Mouse (Mus musculus): Measurements from ENCODE around the gene Lrmp. TPM values are rescaled to one million over a fixed set of nuclear protein-coding genes. Genes with fewer than 3 reads are reported as not detected.

Gene Lrmp
- polyA plus RNA-seq, 1 experiment from 2014 or later: 0.35 TPM

DNA sequence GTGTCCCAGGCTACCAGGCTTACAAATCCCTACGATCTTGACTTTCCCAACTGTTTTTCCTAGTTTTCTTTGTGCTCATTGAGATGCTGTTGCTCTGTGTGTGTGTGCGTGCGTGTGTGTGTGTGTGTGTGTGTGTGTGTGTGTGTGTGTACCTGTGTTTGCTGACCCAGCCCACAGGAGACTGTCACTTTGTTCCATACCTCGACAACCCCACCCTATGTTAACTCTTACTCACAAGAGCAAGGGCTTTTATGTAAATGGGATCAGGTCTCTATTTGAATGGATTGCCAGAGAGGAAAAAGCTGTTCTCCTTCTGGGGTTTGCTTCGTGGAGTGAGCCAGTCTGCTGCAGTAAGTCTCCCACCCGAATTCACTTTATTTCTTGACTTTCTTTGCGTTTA, 29.7 kb downstream of the Lrmp start:
- no peaks in the 10 kb centered on the region; the same call in 1 of the 2 replicates for H3K4me1 ChIP-seq (replicated peaks; ENCODE audit: control insufficient read depth, insufficient read depth, low read length)
- H3K27me3 ChIP-seq (replicated peaks; ENCODE audit: control insufficient read depth, insufficient read depth, low read length): no peaks in the 10 kb centered on the region
- no peaks in the 10 kb centered on the region for H3K36me3 ChIP-seq (ENCODE audit: control insufficient read depth, insufficient read depth)
- H3K4me3 ChIP-seq (replicated peaks; ENCODE audit: low read length): no peak overlapping the region
- no peak for ATAC-seq
- 70% methylated on average over 7 of the region's 7 CpGs for WGBS
- no peaks in the 10 kb centered on the region for H3K9me3 ChIP-seq (ENCODE audit: control insufficient read depth, low read length)
- no peak overlapping the region for H3K27ac ChIP-seq (ENCODE audit: low read length)
- no peak overlapping the region for H3K4me2 ChIP-seq (ENCODE audit: low read length)
- H3K9ac ChIP-seq (replicated peaks; ENCODE audit: low read depth, low read length): no peak overlapping the region

DNA sequence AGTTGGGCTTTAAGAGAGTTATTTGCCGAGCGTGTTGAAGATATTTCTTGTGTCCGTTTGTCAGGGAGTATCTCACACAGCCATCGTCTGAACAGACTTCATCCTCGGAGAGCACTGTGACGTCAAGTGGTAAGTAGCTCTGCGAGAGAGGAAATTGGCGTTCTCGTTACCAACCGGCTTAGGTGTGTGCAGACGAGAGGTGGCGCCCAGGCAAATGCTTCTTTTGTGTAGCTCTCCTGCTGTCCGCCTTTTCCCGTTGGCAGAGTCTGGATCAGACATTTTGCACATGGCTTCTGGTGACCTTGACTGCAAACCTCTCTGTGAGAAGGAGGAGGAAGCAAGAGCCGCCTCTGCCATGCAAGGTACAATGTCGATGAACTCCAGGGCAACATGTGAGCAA, 32.3 kb downstream of the Lrmp start:
- no peak for ATAC-seq
- WGBS: 65% methylated on average over 16 of the region's 16 CpGs
- no peaks in the 10 kb centered on the region for H3K27me3 ChIP-seq (replicated peaks; ENCODE audit: control insufficient read depth, insufficient read depth, low read length)

GRCm38 (mm10) chr6:145149054-145149453, 33.6 kb downstream of the Lrmp start:
- no peaks in the 10 kb centered on the region; the same call in 1 of the 2 replicates for H3K4me1 ChIP-seq (replicated peaks; ENCODE audit: control insufficient read depth, insufficient read depth, low read length)
- H3K36me3 ChIP-seq (ENCODE audit: control insufficient read depth, insufficient read depth): no peaks in the 10 kb centered on the region
- 52% methylated on average over 9 of the region's 9 CpGs for WGBS
- H3K9ac ChIP-seq (replicated peaks; ENCODE audit: low read depth, low read length): no peak overlapping the region
- no peaks in the 10 kb centered on the region for H3K27me3 ChIP-seq (replicated peaks; ENCODE audit: control insufficient read depth, insufficient read depth, low read length)
- H3K27ac ChIP-seq (ENCODE audit: low read length): no peak overlapping the region
- no peaks in the 10 kb centered on the region for H3K9me3 ChIP-seq (ENCODE audit: control insufficient read depth, low read length)
- H3K4me2 ChIP-seq (ENCODE audit: low read length): no peak overlapping the region
- H3K4me3 ChIP-seq (replicated peaks; ENCODE audit: low read length): no peak overlapping the region
- no peak for ATAC-seq

More for the DNA sequence above, 32.3 kb downstream of the Lrmp start:
- Histone ChIP-seq H3K36me3 (ENCODE audit: control insufficient read depth, insufficient read depth) (no peaks in the 10 kb centered on the region), H3K4me3 (replicated peaks; ENCODE audit: low read length) (no peak overlapping the region), H3K4me2 (ENCODE audit: low read length) (no peak overlapping the region), H3K4me1 (replicated peaks; ENCODE audit: control insufficient read depth, insufficient read depth, low read length) (no peaks in the 10 kb centered on the region; the same call in 1 of the 2 replicates), H3K27ac (ENCODE audit: low read length) (no peak overlapping the region), H3K9ac (replicated peaks; ENCODE audit: low read depth, low read length) (no peak overlapping the region), H3K9me3 (ENCODE audit: control insufficient read depth, low read length) (no peaks in the 10 kb centered on the region)

DNA sequence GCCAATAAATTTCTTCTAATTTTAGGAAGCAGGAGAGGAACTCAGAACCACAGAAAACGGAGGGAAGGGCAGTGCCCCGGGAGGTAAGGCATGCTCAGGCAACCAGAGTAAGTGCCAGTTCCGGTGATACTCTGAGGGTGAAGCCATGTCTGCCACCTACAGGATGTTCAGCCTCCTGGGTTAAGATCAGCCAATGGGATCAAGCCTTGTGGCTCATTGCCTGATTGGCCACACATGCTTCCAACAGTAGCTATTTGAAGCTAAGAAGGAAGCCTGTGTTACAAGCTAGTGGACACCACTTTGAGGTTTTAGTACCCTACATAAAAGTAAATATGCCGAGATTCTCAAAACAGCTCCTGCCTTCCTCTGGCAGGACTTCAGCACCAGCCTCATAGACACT, 43.2 kb downstream of the Lrmp start:
- Histone ChIP-seq H3K27ac (ENCODE audit: low read length) (no peak overlapping the region), H3K27me3 (replicated peaks; ENCODE audit: control insufficient read depth, insufficient read depth, low read length) (no peaks in the 10 kb centered on the region), H3K36me3 (ENCODE audit: control insufficient read depth, insufficient read depth) (no peaks in the 10 kb centered on the region), H3K9me3 (ENCODE audit: control insufficient read depth, low read length) (no peaks in the 10 kb centered on the region), H3K4me2 (ENCODE audit: low read length) (no peak overlapping the region), H3K9ac (replicated peaks; ENCODE audit: low read depth, low read length) (no peak overlapping the region), H3K4me3 (replicated peaks; ENCODE audit: low read length) (no peak overlapping the region), H3K4me1 (replicated peaks; ENCODE audit: control insufficient read depth, insufficient read depth, low read length) (no peaks in the 10 kb centered on the region)
- ATAC-seq: no peak
- WGBS: 80% methylated on average over 4 of the region's 4 CpGs

- H3K4me2 ChIP-seq (ENCODE audit: low read length): no peak overlapping the region
- H3K36me3 ChIP-seq (ENCODE audit: control insufficient read depth, insufficient read depth): no peaks in the 10 kb centered on the region
- no peak overlapping the region for H3K4me3 ChIP-seq (replicated peaks; ENCODE audit: low read length)
- H3K9me3 ChIP-seq (ENCODE audit: control insufficient read depth, low read length): no peaks in the 10 kb centered on the region
- H3K4me1 ChIP-seq (replicated peaks; ENCODE audit: control insufficient read depth, insufficient read depth, low read length): no peaks in the 10 kb centered on the region
- no peak overlapping the region for H3K27ac ChIP-seq (ENCODE audit: low read length)
- no peak for ATAC-seq
- no peak overlapping the region for H3K9ac ChIP-seq (replicated peaks; ENCODE audit: low read depth, low read length)
- H3K27me3 ChIP-seq (replicated peaks; ENCODE audit: control insufficient read depth, insufficient read depth, low read length): no peaks in the 10 kb centered on the region
- 64% methylated on average over 5 of the region's 5 CpGs for WGBS
Observed at GRCm38 (mm10) chr6:145160581-145160980, 45.1 kb downstream of the Lrmp start.

GRCm38 (mm10) chr6:145171892-145172606, 56.6 kb downstream of the Lrmp start:
- ATAC-seq: peak; percentile 38; the same call in 1 of the 2 replicates
- no peak overlapping the region for H3K4me2 ChIP-seq (ENCODE audit: low read length)
- WGBS: 76% methylated on average over 14 of the region's 14 CpGs
- no peaks in the 10 kb centered on the region for H3K36me3 ChIP-seq (ENCODE audit: control insufficient read depth, insufficient read depth)
- H3K4me1 ChIP-seq (replicated peaks; ENCODE audit: control insufficient read depth, insufficient read depth, low read length): peaks cover 18% of the 10 kb centered on the region
- no peaks in the 10 kb centered on the region for H3K9me3 ChIP-seq (ENCODE audit: control insufficient read depth, low read length)
- no peak overlapping the region for H3K4me3 ChIP-seq (replicated peaks; ENCODE audit: low read length)
- H3K27ac ChIP-seq (ENCODE audit: low read length): no peak overlapping the region
- no peak overlapping the region for H3K9ac ChIP-seq (replicated peaks; ENCODE audit: low read depth, low read length)
- H3K27me3 ChIP-seq (replicated peaks; ENCODE audit: control insufficient read depth, insufficient read depth, low read length): 0 out of 2 replicates have a peak, but pooled peaks cover 3% of the 10 kb centered on the region

GRCm38 (mm10) chr6:145173781-145174191, 58.3 kb downstream of the Lrmp start:
- peaks cover 18% of the 10 kb centered on the region for H3K4me1 ChIP-seq (replicated peaks; ENCODE audit: control insufficient read depth, insufficient read depth, low read length)
- no peak overlapping the region for H3K9ac ChIP-seq (replicated peaks; ENCODE audit: low read depth, low read length)
- H3K4me2 ChIP-seq (ENCODE audit: low read length): 0 out of 2 replicates have a peak overlapping the region, but pooled peaks have one; percentile 17
- H3K27me3 ChIP-seq (replicated peaks; ENCODE audit: control insufficient read depth, insufficient read depth, low read length): 0 out of 2 replicates have a peak, but pooled peaks cover 3% of the 10 kb centered on the region
- peak; percentile 80 for ATAC-seq
- H3K9me3 ChIP-seq (ENCODE audit: control insufficient read depth, low read length): no peaks in the 10 kb centered on the region
- H3K36me3 ChIP-seq (ENCODE audit: control insufficient read depth, insufficient read depth): no peaks in the 10 kb centered on the region
- no peak overlapping the region for H3K4me3 ChIP-seq (replicated peaks; ENCODE audit: low read length)
- WGBS: under 1% methylated on average over 9 of the region's 11 CpGs
- H3K27ac ChIP-seq (ENCODE audit: low read length): no peak overlapping the region

- Histone ChIP-seq H3K27ac (ENCODE audit: low read length) (no peak overlapping the region), H3K36me3 (ENCODE audit: control insufficient read depth, insufficient read depth) (no peaks in the 10 kb centered on the region), H3K9ac (replicated peaks; ENCODE audit: low read depth, low read length) (no peak overlapping the region), H3K4me3 (replicated peaks; ENCODE audit: low read length) (no peak overlapping the region), H3K4me2 (ENCODE audit: low read length) (no peak overlapping the region), H3K4me1 (replicated peaks; ENCODE audit: control insufficient read depth, insufficient read depth, low read length) (peaks cover 18% of the 10 kb centered on the region), H3K27me3 (replicated peaks; ENCODE audit: control insufficient read depth, insufficient read depth, low read length) (0 out of 2 replicates have a peak, but pooled peaks cover 3% of the 10 kb centered on the region), H3K9me3 (ENCODE audit: control insufficient read depth, low read length) (no peaks in the 10 kb centered on the region)
- 32% methylated on average over 9 of the region's 9 CpGs for WGBS
- 0 out of 2 replicates have a peak, but pooled peaks have one; percentile 27 for ATAC-seq
Observed at GRCm38 (mm10) chr6:145175571-145175981, 60.1 kb downstream of the Lrmp start.

- H3K27ac ChIP-seq (ENCODE audit: low read length): no peak overlapping the region
Observed at GRCm38 (mm10) chr6:145176474-145176873, 61.0 kb downstream of the Lrmp start.

More at GRCm38 (mm10) chr6:145176474-145176873, 61.0 kb downstream of the Lrmp start:
- ATAC-seq: no peak
- Histone ChIP-seq H3K9ac (replicated peaks; ENCODE audit: low read depth, low read length) (no peak overlapping the region), H3K27me3 (replicated peaks; ENCODE audit: control insufficient read depth, insufficient read depth, low read length) (0 out of 2 replicates have a peak, but pooled peaks cover 3% of the 10 kb centered on the region), H3K4me3 (replicated peaks; ENCODE audit: low read length) (no peak overlapping the region), H3K9me3 (ENCODE audit: control insufficient read depth, low read length) (no peaks in the 10 kb centered on the region), H3K36me3 (ENCODE audit: control insufficient read depth, insufficient read depth) (no peaks in the 10 kb centered on the region), H3K4me1 (replicated peaks; ENCODE audit: control insufficient read depth, insufficient read depth, low read length) (peaks cover 18% of the 10 kb centered on the region), H3K4me2 (ENCODE audit: low read length) (no peak overlapping the region)
- WGBS: 44% methylated on average over 10 of the region's 10 CpGs
